Mouse (Mus musculus): Measurements from ENCODE around the gene Ccdc28b. TPM values are rescaled to one million over a fixed set of nuclear protein-coding genes. Genes with fewer than 3 reads are reported as not detected.

Ccdc28b gene
- polyA plus RNA-seq, 1 experiment from 2014 or later, result 85.9 TPM

GRCm38 (mm10) chr4:129609139-129609631, 14.6 kb downstream of the Ccdc28b start:
- Histone ChIP-seq H3K9ac (no peak overlapping the region), H3K27me3 (no peaks in the 10 kb centered on the region), H3K4me3 (no peak overlapping the region), H3K27ac (0 out of 2 replicates have a peak overlapping the region, but pooled peaks have one; percentile 5), H3K36me3 (peaks cover 44% of the 10 kb centered on the region), H3K9me3 (replicated peaks) (no peaks in the 10 kb centered on the region), H3K4me2 (replicated peaks) (no peak overlapping the region), H3K4me1 (no peaks in the 10 kb centered on the region; the same call in none of the 2 replicates)
- 86% methylated on average over 12 of the region's 12 CpGs for WGBS
- ATAC-seq (ENCODE audit: low FRiP score), result no peak; the same call in 1 of the 2 replicates

DNA sequence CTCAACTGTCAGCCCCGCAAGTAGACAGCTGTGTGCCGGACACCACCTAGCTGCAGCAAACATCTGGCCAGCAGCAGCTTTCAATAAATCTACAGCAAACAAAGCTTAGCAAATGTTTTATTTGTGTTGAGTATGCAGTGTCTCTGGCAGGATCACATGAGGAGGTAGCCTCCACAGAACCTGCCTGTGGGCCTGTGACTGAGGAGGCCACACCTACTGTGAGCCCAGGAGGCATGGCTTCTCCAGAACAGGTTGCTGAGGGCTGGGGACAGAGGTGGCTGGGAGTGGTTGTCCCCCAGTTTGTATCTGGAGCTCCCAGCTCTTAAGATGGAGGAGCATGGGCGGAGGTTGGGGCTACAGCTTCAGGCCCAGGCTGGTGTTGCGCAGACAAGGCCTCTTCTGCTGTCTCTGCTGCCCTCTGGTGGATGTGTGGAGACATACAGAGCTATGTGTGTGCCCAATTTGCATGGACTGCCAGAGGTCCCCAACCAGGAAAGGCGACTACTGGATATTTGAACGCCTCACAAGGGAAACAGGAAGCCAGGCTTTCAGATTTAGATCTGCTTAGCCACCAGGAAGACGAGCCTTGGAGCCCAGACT, 15.2 kb downstream of the Ccdc28b start:
- H3K9ac ChIP-seq, result peak overlapping the region; percentile 8; the same call in 1 of the 2 replicates
- H3K27me3 ChIP-seq, result no peaks in the 10 kb centered on the region
- no peak overlapping the region for H3K4me3 ChIP-seq
- no peak overlapping the region for H3K4me2 ChIP-seq (replicated peaks)
- no peaks in the 10 kb centered on the region for H3K9me3 ChIP-seq (replicated peaks)
- WGBS, result 35% methylated on average over 7 of the region's 7 CpGs
- H3K36me3 ChIP-seq, result peaks cover 51% of the 10 kb centered on the region
- no peaks in the 10 kb centered on the region; the same call in none of the 2 replicates for H3K4me1 ChIP-seq
- H3K27ac ChIP-seq, result peak overlapping the region; percentile 37; the same call in 1 of the 2 replicates
- ATAC-seq (ENCODE audit: low FRiP score), result peak; percentile 84

DNA sequence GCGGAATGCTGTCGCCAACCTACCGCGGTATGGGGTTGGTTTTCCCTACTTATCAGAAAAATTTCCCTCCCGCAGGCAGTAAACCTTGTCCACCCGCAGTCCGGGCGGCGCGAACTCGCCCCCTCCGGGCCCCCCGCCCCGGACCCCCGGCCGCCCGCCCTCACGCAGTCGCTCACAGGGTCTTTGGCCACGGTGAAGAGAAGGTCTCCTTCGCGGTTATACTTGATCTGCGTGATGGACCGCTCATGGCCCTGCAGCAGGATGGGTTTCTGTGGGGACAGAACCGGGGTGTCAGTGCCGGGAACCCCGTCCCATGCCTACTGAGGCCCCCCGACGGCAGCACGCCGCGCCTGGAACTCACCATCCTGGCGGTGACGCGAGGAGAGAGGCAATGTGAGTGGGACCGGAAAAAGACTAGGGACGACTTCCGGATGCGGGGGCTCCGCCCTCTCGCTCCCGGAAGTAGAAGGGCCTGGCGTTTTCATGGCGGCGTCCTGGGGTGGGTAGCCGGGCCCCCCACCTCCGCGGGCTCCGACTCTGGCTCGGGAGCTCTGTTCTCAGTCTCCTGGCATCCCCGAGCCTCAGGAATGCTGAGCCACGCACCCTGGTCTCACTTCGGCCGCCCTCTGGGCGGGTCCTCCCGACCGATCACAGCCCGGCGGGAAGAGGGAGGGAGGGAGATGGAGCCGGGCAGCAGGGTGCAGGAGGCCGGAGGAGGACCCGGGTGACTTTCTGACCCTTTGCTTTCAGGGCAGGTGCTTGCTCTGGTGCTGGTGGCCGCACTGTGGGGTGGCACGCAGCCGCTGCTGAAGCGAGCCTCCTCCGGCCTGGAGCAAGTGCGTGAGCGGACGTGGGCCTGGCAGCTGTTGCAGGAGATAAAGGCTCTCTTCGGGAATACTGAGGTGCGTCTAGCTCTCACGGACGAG, 23.3 kb downstream of the Ccdc28b start, which contains the start of the genes Eif3i and Tmem234:
Eif3i (minus strand) TSS at position 416 of the 926 bp plus-strand sequence.
Tmem234 (plus strand) TSS at position 436 of the 926 bp plus-strand sequence.
- peak; percentile 90 for ATAC-seq (ENCODE audit: low FRiP score)
- Histone ChIP-seq H3K27me3 (no peaks in the 10 kb centered on the region), H3K4me2 (replicated peaks) (peak within 1 kb of the TSS; percentile 87), H3K4me3 (peak within 1 kb of the TSS; percentile 98), H3K36me3 (peaks cover 47% of the 10 kb centered on the region), H3K27ac (peak within 1 kb of the TSS; percentile 66), H3K9me3 (replicated peaks) (no peaks in the 10 kb centered on the region), H3K9ac (peak within 1 kb of the TSS; percentile 81), H3K4me1 (peaks cover 31% of the 10 kb centered on the region)
- WGBS, result under 1% methylated on average over 71 of the region's 74 CpGs

- H3K4me2 ChIP-seq (replicated peaks), result no peak overlapping the region
- ATAC-seq (ENCODE audit: low FRiP score), result no peak
- no peak overlapping the region for H3K9ac ChIP-seq
- peaks cover 7% of the 10 kb centered on the region; the same call in 1 of the 2 replicates for H3K4me1 ChIP-seq
- WGBS, result 79% methylated on average over 4 of the region's 4 CpGs
- H3K27ac ChIP-seq, result no peak overlapping the region
- H3K4me3 ChIP-seq, result no peak overlapping the region
- H3K36me3 ChIP-seq, result peaks cover 37% of the 10 kb centered on the region
- no peaks in the 10 kb centered on the region for H3K9me3 ChIP-seq (replicated peaks)
- H3K27me3 ChIP-seq, result no peaks in the 10 kb centered on the region
Observed at GRCm38 (mm10) chr4:129588865-129589264, 34.9 kb downstream of the Ccdc28b start.

DNA sequence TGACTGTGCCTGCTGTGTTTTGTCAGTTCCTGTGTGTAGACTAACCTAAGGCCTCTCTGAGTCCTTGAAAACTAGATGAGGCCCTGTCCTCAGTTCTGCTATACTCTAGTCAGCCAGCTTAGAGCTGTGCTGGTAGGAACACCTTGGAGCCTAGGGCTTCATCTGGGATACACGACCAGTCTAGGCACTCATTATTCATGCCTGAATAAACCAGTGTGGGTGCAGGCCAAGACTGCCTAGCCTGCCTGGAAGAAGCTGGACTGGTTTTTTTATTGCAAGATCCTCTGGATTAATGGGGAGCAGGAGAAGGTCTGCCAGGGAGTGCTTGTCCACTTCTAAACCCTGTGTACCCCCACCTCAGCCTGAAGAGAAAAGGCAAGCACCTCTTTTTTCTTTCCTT, 36.8 kb downstream of the Ccdc28b start:
- peaks cover 17% of the 10 kb centered on the region for H3K36me3 ChIP-seq
- 42% methylated on average over 1 of the region's 1 CpGs for WGBS
- ATAC-seq (ENCODE audit: low FRiP score), result no peak
- no peak overlapping the region for H3K9ac ChIP-seq
- no peaks in the 10 kb centered on the region for H3K27me3 ChIP-seq
- no peak overlapping the region for H3K4me3 ChIP-seq
- H3K27ac ChIP-seq, result no peak overlapping the region
- peaks cover 7% of the 10 kb centered on the region; the same call in 1 of the 2 replicates for H3K4me1 ChIP-seq
- H3K9me3 ChIP-seq (replicated peaks), result no peaks in the 10 kb centered on the region
- H3K4me2 ChIP-seq (replicated peaks), result no peak overlapping the region

DNA sequence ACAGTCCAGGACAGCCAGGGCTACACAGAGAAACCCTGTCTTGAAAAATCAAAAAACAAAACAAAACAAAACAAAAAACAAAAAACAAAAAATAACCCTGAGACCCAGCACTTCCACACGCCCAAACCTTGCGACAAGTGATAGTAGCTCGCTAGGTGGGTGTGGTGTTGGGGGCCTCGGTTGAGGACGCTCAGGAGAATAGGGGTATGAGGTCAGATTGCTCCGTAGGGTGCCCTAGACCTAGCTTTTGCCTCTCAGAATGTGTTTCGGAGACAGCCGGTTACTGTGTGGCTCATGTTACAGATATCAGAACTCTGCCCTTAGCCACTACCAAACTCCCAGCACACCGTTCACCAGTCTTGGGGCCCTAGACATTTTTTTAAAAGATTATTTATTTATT, 38.0 kb downstream of the Ccdc28b start:
- Histone ChIP-seq H3K36me3 (peaks cover 6% of the 10 kb centered on the region), H3K4me1 (peaks cover 7% of the 10 kb centered on the region; the same call in 1 of the 2 replicates), H3K27me3 (no peaks in the 10 kb centered on the region), H3K27ac (no peak overlapping the region), H3K9me3 (replicated peaks) (no peaks in the 10 kb centered on the region), H3K9ac (no peak overlapping the region), H3K4me3 (no peak overlapping the region), H3K4me2 (replicated peaks) (peak overlapping the region; percentile 59; the same call in 1 of the 2 replicates)
- ATAC-seq (ENCODE audit: low FRiP score), result no peak
- 74% methylated on average over 9 of the region's 9 CpGs for WGBS

DNA sequence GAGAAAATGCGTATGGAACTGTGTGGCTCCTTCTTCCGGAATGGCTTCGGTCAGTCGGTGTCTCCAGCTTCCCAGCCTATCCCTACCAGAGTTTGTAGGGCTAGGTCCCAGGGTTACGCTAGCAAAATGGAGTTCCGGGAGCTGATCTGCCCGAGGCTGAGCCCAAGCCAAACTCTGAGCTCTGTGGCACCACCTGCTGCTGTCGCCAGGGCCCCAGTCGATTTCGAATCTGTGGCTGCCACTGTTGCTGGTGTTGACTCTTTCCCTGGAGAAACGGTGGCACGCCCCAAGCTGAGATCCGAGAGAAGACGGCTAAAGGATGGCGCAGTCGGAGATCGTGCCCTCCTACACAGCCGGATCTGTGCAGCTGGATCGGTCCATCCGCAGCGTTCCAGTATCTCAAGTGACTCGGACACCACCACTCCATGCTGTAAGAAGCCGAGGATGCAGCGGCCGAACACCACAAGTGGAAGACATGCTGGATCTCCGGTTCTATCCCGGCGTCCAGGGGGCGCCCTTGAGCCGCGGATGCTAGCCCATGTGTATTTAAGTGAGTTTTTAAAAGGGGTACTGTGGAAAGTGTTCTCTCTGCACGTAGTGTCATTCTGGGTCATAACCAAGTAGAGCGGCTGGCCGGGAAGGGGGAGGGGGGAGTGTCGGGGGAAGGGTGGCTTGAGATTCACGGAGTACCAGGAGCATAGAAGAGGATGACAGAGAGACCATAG, 38.7 kb downstream of the Ccdc28b start:
- peaks cover 7% of the 10 kb centered on the region; the same call in 1 of the 2 replicates for H3K4me1 ChIP-seq
- H3K4me3 ChIP-seq, result peak overlapping the region; percentile 37
- H3K36me3 ChIP-seq, result no peaks in the 10 kb centered on the region
- ATAC-seq (ENCODE audit: low FRiP score), result 0 out of 2 replicates have a peak, but pooled peaks have one; percentile 22
- H3K27me3 ChIP-seq, result no peaks in the 10 kb centered on the region
- H3K9me3 ChIP-seq (replicated peaks), result no peaks in the 10 kb centered on the region
- 3% methylated on average over 36 of the region's 36 CpGs for WGBS
- no peak overlapping the region for H3K27ac ChIP-seq
- H3K9ac ChIP-seq, result peak overlapping the region; percentile 41
- peak overlapping the region; percentile 59 for H3K4me2 ChIP-seq (replicated peaks)

DNA sequence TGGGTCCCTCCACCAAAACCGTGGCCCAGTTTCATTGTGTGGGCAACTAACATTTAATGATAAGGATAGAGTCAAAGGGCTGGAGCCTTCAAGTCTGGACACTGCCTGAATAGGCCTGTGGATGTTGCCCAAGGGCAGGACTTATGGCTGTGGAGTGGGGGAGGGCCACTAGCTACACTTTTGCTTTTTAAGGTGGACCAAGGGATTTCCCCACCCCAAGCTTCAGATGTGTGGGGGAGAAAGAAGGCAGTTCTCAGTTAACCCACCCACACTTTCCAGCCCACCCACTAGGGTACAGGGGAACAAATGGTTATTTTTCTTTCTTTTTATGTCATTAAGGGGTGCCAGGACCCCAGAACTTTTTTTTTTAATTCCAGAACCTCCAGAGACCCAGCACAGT, 39.4 kb downstream of the Ccdc28b start:
- no peaks in the 10 kb centered on the region for H3K9me3 ChIP-seq (replicated peaks)

DNA sequence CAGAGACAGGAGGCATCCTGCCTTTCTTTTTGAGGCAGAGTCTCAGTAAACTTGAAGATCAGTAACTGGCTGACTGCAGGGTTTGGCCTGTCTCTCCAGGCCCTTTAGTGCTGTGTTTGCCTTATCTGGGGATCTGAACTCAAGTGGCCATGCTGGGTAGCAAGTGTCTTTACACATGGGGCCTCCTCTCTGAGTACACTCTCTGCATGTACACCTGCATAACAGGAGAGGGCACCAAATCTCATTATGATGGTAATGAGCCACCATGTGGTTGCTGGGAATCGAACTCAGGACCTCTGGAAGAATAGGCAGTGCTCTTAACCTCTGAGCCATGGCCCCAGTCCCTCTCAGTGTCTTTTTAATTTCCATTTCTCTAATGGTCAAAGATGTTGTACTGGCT, 41.5 kb downstream of the Ccdc28b start:
- H3K9me3 ChIP-seq (replicated peaks), result no peaks in the 10 kb centered on the region
- 83% methylated on average over 1 of the region's 1 CpGs for WGBS
- ATAC-seq (ENCODE audit: low FRiP score), result no peak

More for the DNA sequence above, 39.4 kb downstream of the Ccdc28b start:
- no peaks in the 10 kb centered on the region for H3K27me3 ChIP-seq
- H3K36me3 ChIP-seq, result no peaks in the 10 kb centered on the region
- WGBS, result 83% methylated on average over 1 of the region's 1 CpGs
- H3K9ac ChIP-seq, result no peak overlapping the region
- peaks cover 7% of the 10 kb centered on the region; the same call in 1 of the 2 replicates for H3K4me1 ChIP-seq
- H3K4me2 ChIP-seq (replicated peaks), result peak overlapping the region; percentile 59; the same call in 1 of the 2 replicates
- H3K4me3 ChIP-seq, result no peak overlapping the region; the same call in 1 of the 2 replicates
- no peak for ATAC-seq (ENCODE audit: low FRiP score)
- no peak overlapping the region for H3K27ac ChIP-seq

DNA sequence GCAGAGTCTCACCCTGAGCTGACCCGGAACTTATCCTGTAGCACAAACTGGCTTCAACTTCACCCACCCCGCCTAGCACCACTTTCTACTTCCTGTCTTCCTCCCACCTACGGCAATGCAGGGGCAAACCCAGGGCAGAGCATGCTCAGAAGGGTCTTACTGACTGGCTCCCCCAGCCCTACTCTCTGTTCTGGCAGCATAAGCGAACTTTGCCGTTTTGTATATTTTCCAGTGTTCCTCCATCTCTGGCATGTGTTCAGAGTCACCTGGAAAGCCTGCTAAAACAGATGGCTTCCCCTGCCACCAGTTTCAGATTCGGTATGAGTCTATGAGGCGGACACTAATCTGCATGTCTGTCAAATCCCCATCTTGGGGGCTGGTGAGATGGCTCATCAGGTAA, 43.4 kb downstream of the Ccdc28b start:
- Histone ChIP-seq H3K9ac (no peak overlapping the region), H3K27me3 (no peaks in the 10 kb centered on the region; the same call in 1 of the 2 replicates), H3K4me2 (replicated peaks) (no peak overlapping the region), H3K4me1 (peaks cover 12% of the 10 kb centered on the region), H3K4me3 (no peak overlapping the region), H3K9me3 (replicated peaks) (no peaks in the 10 kb centered on the region), H3K36me3 (no peaks in the 10 kb centered on the region), H3K27ac (no peak overlapping the region)
- no peak for ATAC-seq (ENCODE audit: low FRiP score)
- 71% methylated on average over 7 of the region's 7 CpGs for WGBS

More for the DNA sequence above, 41.5 kb downstream of the Ccdc28b start:
- Histone ChIP-seq H3K27ac (no peak overlapping the region), H3K36me3 (no peaks in the 10 kb centered on the region), H3K9ac (no peak overlapping the region), H3K4me3 (no peak overlapping the region), H3K4me2 (replicated peaks) (no peak overlapping the region), H3K4me1 (peaks cover 7% of the 10 kb centered on the region; the same call in 1 of the 2 replicates), H3K27me3 (no peaks in the 10 kb centered on the region; the same call in 1 of the 2 replicates)

- peaks cover 8% of the 10 kb centered on the region; the same call in 1 of the 2 replicates for H3K4me1 ChIP-seq
- WGBS, result 86% methylated on average over 5 of the region's 5 CpGs
- H3K4me2 ChIP-seq (replicated peaks), result no peak within 1 kb of the TSS
- H3K9ac ChIP-seq, result no peak within 1 kb of the TSS
- no peak within 1 kb of the TSS for H3K4me3 ChIP-seq
- no peak for ATAC-seq (ENCODE audit: low FRiP score)
- no peaks in the 10 kb centered on the region; the same call in 1 of the 2 replicates for H3K27me3 ChIP-seq
- H3K36me3 ChIP-seq, result no peaks in the 10 kb centered on the region
- H3K9me3 ChIP-seq (replicated peaks), result no peaks in the 10 kb centered on the region
- H3K27ac ChIP-seq, result no peak within 1 kb of the TSS
Observed at GRCm38 (mm10) chr4:129578466-129578865, 45.3 kb downstream of the Ccdc28b start, which contains the start of gene Fam167b. Gene Fam167b (minus strand): TSS chr4:129578549.

All from hindbrain, embryonic 12.5 days (tissue).